Mouse (Mus musculus): Measurements from ENCODE around the gene Pde4d.

DNA sequence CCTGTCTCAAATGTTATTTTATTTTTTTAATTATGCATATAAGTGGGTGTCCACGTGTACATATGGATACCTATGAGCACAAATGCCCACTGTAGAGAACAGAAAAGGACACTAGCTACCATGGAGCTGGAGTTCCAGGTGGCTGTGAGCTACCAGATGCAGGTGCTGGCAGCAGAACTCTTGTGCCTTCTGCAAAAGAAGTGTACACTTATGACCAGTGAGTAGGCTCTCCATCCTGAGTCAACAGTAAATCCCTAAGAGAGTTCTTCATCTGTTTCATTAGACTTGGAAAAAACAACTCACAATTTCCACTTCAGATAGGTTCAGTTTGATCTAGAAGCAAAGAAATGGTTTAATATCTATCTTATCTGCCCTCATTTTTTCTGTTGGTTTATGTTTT is 881.8 kb downstream of the Pde4d start:
- TF ChIP-seq POLR2A (IDR thresholded peaks at IDR 0.05; ENCODE audit: extremely low read depth, insufficient read depth, low read length) (no peak), CTCF (IDR thresholded peaks at IDR 0.05; ENCODE audit: extremely low read depth, insufficient read depth, low read length) (no peak)
